Mouse (Mus musculus): Measurements from ENCODE around the gene Usp17ld. TPM values are rescaled to one million over a fixed set of nuclear protein-coding genes. Genes with fewer than 3 reads are reported as not detected.

Usp17ld gene
- not detected in 2 replicates for polyA plus RNA-seq (2015; fragmentation: Nextera tagmentation; extraction: Ambion mirVana)

GRCm38 (mm10) chr7:103252405-103252804, at the start of gene Usp17ld:
TSS of gene Usp17ld (minus strand) at chr7:103252505.

GRCm38 (mm10) chr7:103216696-103217095, 35.6 kb downstream of the Usp17ld start, which contains the start of gene Olfr594:
TSS of gene Olfr594 (plus strand) at chr7:103216996.

GRCm38 (mm10) chr7:103211562-103211961, 40.7 kb downstream of the Usp17ld start, which contains the start of gene Olfr593:
TSS of gene Olfr593 (plus strand) at chr7:103211862.

Small RNAs within 50 kb of the gene (microRNA-seq; reads per million reads assigned to microRNA genes)
- gene Gm23550 (not detected), gene Gm25171 (not detected)

Other genes with a start within 250 kb of the Usp17ld start
- not detected in 2 replicates for gene Olfr582, start 214.5 kb downstream of the Usp17ld start, polyA plus RNA-seq (2015; fragmentation: Nextera tagmentation; extraction: Ambion mirVana)
- not detected in 2 replicates for gene Olfr583, start 201.2 kb downstream of the Usp17ld start, polyA plus RNA-seq (2015; fragmentation: Nextera tagmentation; extraction: Ambion mirVana)
- gene Olfr584, start 170.6 kb downstream of the Usp17ld start, polyA plus RNA-seq (2015; fragmentation: Nextera tagmentation; extraction: Ambion mirVana): not detected in 2 replicates
- gene Olfr585, start 154.8 kb downstream of the Usp17ld start, polyA plus RNA-seq (2015; fragmentation: Nextera tagmentation; extraction: Ambion mirVana): not detected in 2 replicates
- not detected in 2 replicates for gene Olfr586, start 126.9 kb downstream of the Usp17ld start, polyA plus RNA-seq (2015; fragmentation: Nextera tagmentation; extraction: Ambion mirVana)
- not detected in 2 replicates for gene Olfr588-ps1, start 111.6 kb downstream of the Usp17ld start, polyA plus RNA-seq (2015; fragmentation: Nextera tagmentation; extraction: Ambion mirVana)
- gene Olfr589, start 96.1 kb downstream of the Usp17ld start, polyA plus RNA-seq (2015; fragmentation: Nextera tagmentation; extraction: Ambion mirVana): not detected in 2 replicates
- not detected in 2 replicates for gene Olfr591, start 74.2 kb downstream of the Usp17ld start, polyA plus RNA-seq (2015; fragmentation: Nextera tagmentation; extraction: Ambion mirVana)
- gene Olfr592, start 67.7 kb downstream of the Usp17ld start, polyA plus RNA-seq (2015; fragmentation: Nextera tagmentation; extraction: Ambion mirVana): not detected in 2 replicates
- not detected in 2 replicates for gene Olfr593, start 40.6 kb downstream of the Usp17ld start, polyA plus RNA-seq (2015; fragmentation: Nextera tagmentation; extraction: Ambion mirVana)
- gene Olfr594, start 35.5 kb downstream of the Usp17ld start, polyA plus RNA-seq (2015; fragmentation: Nextera tagmentation; extraction: Ambion mirVana): not detected in 2 replicates
- gene Olfr596, start 53.1 kb upstream of the Usp17ld start, polyA plus RNA-seq (2015; fragmentation: Nextera tagmentation; extraction: Ambion mirVana): not detected in 2 replicates
- not detected in 2 replicates for gene Olfr597, start 63.8 kb upstream of the Usp17ld start, polyA plus RNA-seq (2015; fragmentation: Nextera tagmentation; extraction: Ambion mirVana)
- gene Olfr598, start 71.1 kb upstream of the Usp17ld start, polyA plus RNA-seq (2015; fragmentation: Nextera tagmentation; extraction: Ambion mirVana): not detected in 2 replicates
- not detected in 2 replicates for gene Olfr599, start 83.4 kb upstream of the Usp17ld start, polyA plus RNA-seq (2015; fragmentation: Nextera tagmentation; extraction: Ambion mirVana)
- gene Olfr600, start 97.2 kb upstream of the Usp17ld start, polyA plus RNA-seq (2015; fragmentation: Nextera tagmentation; extraction: Ambion mirVana): not detected in 2 replicates
- not detected in 2 replicates for gene Olfr601, start 110.2 kb upstream of the Usp17ld start, polyA plus RNA-seq (2015; fragmentation: Nextera tagmentation; extraction: Ambion mirVana)
- not detected in 2 replicates for gene Olfr603, start 133.7 kb upstream of the Usp17ld start, polyA plus RNA-seq (2015; fragmentation: Nextera tagmentation; extraction: Ambion mirVana)
- not detected in 2 replicates for gene Usp17lc, start 162.6 kb upstream of the Usp17ld start, polyA plus RNA-seq (2015; fragmentation: Nextera tagmentation; extraction: Ambion mirVana)
- gene Olfr605, start 192.9 kb upstream of the Usp17ld start, polyA plus RNA-seq (2015; fragmentation: Nextera tagmentation; extraction: Ambion mirVana): not detected in 2 replicates
- not detected in 2 replicates for gene Olfr606, start 196.5 kb upstream of the Usp17ld start, polyA plus RNA-seq (2015; fragmentation: Nextera tagmentation; extraction: Ambion mirVana)
- gene Olfr607, start 211.6 kb upstream of the Usp17ld start, polyA plus RNA-seq (2015; fragmentation: Nextera tagmentation; extraction: Ambion mirVana): not detected in 2 replicates
- not detected in 2 replicates for gene Olfr608, start 217.4 kb upstream of the Usp17ld start, polyA plus RNA-seq (2015; fragmentation: Nextera tagmentation; extraction: Ambion mirVana)
- not detected in 2 replicates for gene Olfr609, start 245.6 kb upstream of the Usp17ld start, polyA plus RNA-seq (2015; fragmentation: Nextera tagmentation; extraction: Ambion mirVana)

Data from urinary bladder, postnatal 0 days (tissue).